Mouse (Mus musculus) layer of hippocampus, adult 18-20 months (tissue): ENCODE measurements around the gene Unc50. TPM values are rescaled to one million over a fixed set of nuclear protein-coding genes. Genes with fewer than 3 reads are reported as not detected.

Source experiments
- DNase-seq, 2 experiments: peaks; one replicate each; pipeline ENCODE4 v3.0.0; 2022; ENCODE audit warnings: low spot score in 2 of 2
- total RNA-seq, 2 experiments: library from RNA; stranded (reverse); gene quantifications; 2 replicates each; pipeline ENCODE4 v1.2.3; 2021

The Unc50 gene
- total RNA-seq, 2 experiments from 2014 or later = 58.8 to 59.5 TPM

GRCm38 (mm10) chr1:37484612-37485011, 54.7 kb downstream of the Unc50 start:
- DNase-seq = no peak

- DNase-seq = no peak
Measured at GRCm38 (mm10) chr1:37486439-37486838, 56.5 kb downstream of the Unc50 start.

GRCm38 (mm10) chr1:37486994-37487393, 57.1 kb downstream of the Unc50 start:
- no peak for DNase-seq

GRCm38 (mm10) chr1:37488531-37488930, 58.6 kb downstream of the Unc50 start:
- DNase-seq = no peak

Other genes starting within 250 kb of the Unc50 start
- gene Cnga3, start 215.7 kb upstream of the Unc50 start, total RNA-seq = 1 to 10 TPM in 1 of 2 experiments, under 1 TPM in 1; 0.38 to 1.5 TPM
- gene Inpp4a, start 130.3 kb upstream of the Unc50 start, total RNA-seq = 100 to 1,000 TPM; 170 to 175 TPM
- gene Coa5, start within 50 bp of the Unc50 start, total RNA-seq = 10 to 100 TPM; 61.8 to 64.0 TPM
- gene Mgat4a, start 110.9 kb downstream of the Unc50 start, total RNA-seq = 10 to 100 TPM; 30.9 to 31.9 TPM